Mouse (Mus musculus) adrenal gland, postnatal 14 days (tissue): Measurements from ENCODE around the gene Trmt10a. TPM values are rescaled to one million over a fixed set of nuclear protein-coding genes. Genes with fewer than 3 reads are reported as not detected.

Experiments
- DNase-seq: peaks from one replicate; pipeline ENCODE4 v3.0.0; 2021; ENCODE audit warnings: mixed read lengths
- total RNA-seq: library from RNA; stranded (reverse); gene quantifications from 2 replicates; pipeline ENCODE4 v1.2.3, GENCODE M21; 2021

Gene Trmt10a
- total RNA-seq, 1 experiment from 2014 or later: 14.7 TPM

DNA sequence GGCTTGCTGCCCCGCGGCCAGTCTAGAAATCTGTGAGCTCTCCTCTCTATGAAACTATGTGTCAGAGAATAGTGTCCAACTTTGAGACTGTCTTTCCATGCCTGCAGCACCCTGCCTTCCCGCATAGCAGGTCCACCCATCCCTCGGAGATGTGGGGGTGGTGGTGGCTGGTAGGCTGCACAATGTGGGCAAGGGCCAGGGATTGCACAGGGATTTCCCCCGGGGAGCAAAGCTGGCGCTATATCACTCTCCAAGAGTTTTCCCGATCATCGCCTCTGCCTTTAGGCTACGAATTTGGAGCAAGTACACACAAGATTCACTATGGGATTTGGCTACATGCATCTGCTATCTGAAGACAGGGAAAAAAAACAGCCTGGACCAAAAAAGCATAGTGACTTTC is 54.3 kb downstream of the Trmt10a start:
- DNase-seq: no peak

DNA sequence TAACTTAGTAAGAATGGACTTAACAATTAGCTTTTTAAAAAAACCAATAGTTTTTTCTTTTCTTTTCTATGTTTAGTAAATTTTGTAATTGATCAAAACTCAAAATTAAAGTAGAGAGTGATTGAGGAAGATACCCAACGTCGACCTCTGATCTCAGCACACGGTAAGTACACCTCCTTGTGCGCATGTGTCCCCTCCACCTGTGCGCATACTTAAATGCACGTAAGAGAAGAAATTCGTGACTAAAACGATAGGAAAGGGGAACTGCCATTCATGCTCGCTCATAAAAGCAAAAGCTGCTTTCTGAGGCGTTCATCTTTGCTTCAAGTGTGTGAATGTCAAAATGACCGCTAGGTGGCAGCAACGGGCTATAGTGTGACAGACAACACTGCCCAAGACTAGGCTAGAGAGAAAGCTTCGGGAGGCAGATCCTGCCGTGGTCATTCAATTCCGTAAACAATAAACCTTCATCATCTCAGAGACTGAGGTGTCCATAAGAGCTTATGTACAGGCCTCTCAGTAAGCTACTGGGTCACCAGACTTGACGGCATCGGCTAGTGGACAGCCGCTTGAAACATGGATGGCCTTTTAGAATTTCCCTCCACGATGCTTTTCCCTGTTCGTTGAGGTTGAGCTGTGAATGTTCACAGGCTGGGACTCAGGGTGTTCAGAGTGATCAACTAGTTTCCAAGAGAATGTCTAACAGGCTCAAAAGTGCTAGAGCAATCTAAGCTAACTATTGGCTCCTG is 54.9 kb downstream of the Trmt10a start:
- DNase-seq: peak; percentile 95

DNA sequence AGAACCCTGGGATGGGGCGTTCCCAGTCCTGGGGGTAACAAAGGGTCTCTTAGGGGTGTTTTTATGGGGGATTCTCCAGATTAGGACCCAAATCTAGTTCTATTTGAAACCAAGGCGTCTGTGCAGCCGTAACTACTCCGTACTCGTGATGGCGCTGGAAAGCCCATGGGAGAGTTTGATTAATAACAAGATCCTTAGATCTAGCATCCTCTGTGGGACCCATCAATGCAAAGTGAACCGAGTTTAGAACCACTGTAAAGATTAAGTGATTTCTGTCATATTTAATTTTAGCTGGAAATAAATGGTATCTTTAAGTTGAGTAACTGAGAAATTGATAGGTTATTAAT is 55.4 kb downstream of the Trmt10a start:
- DNase-seq: no peak

DNA sequence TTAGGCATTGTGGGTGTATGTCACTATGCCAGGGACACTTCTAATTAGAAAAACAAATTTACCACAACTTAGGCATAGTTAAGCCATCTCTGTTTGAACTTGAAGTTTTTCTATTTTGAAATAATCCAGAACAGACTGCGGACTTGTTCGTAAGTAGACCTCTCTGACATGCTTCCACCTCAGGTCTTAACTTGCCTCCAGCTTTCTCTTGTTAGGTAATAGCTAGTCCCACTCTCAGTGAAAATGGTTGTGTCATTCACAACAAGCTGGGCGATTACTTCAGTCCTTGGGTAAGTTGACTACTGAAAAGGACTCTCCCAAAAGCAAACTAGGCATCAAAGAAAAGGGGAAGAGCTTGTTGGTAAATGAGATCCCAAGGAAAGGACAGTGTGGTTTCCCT is 65.6 kb downstream of the Trmt10a start:
- DNase-seq: no peak

Other genes with a start within 250 kb of the Trmt10a start
- 64.2 and 75.9 TPM in 2 replicates for gene Lamtor3, start 224.9 kb upstream of the Trmt10a start, total RNA-seq
- 4.9 and 10.1 TPM in 2 replicates for gene Dapp1, start 161.9 kb upstream of the Trmt10a start, total RNA-seq
- 0.04 TPM in 1 of 2 replicates, not detected in the other for gene 1110002E22Rik, start 78.4 kb upstream of the Trmt10a start, total RNA-seq
- not detected in 2 replicates for gene Gm5105, start 76.1 kb upstream of the Trmt10a start, total RNA-seq
- 8.0 and 22.6 TPM in 2 replicates for gene Mttp, start 1.5 kb downstream of the Trmt10a start, total RNA-seq
- gene 4930579F01Rik, start 50.4 kb downstream of the Trmt10a start, total RNA-seq: not detected in 2 replicates
- gene Adh7, start 74.3 kb downstream of the Trmt10a start, total RNA-seq: 18.2 and 24.3 TPM in 2 replicates
- gene Adh1, start 117.5 kb downstream of the Trmt10a start, total RNA-seq: 3,758 and 4,029 TPM in 2 replicates
- not detected in 2 replicates for gene Adh6a, start 169.8 kb downstream of the Trmt10a start, total RNA-seq
- gene Adh6b, start 198.3 kb downstream of the Trmt10a start, total RNA-seq: 0.52 and 0.56 TPM in 2 replicates